Mouse (Mus musculus) monocyte, adult 5-6 weeks (primary cell): ENCODE measurements around the gene Zfp704. TPM values are rescaled to one million over a fixed set of nuclear protein-coding genes. Genes with fewer than 3 reads are reported as not detected.

ENCODE experiments used
- ATAC-seq: fragments of 153-309, 156-312 bp; replicated peaks from 2 replicates; pipeline ENCODE4 v1.8.0; 2017; ENCODE audit warnings: mild to moderate bottlenecking; ENCODE audit not compliant: low TSS enrichment, insufficient number of reproducible peaks, severe bottlenecking, poor library complexity, low FRiP score
- total RNA-seq: library from RNA; stranded (forward); fragments of 200-1000, 200-491, 200-594 nt; gene quantifications from 3 replicates; pipeline ENCODE4 v1.2.3, GENCODE M21; 2017

The Zfp704 gene
- total RNA-seq, 1 experiment from 2014 or later: 2.9 TPM

GRCm38 (mm10) chr3:9405341-9405740 lies 204.5 kb downstream of the Zfp704 start:
- no peak for ATAC-seq

GRCm38 (mm10) chr3:9403255-9404050 lies 206.4 kb downstream of the Zfp704 start:
- no peak for ATAC-seq

- ATAC-seq: 0 out of 2 replicates have a peak, but pooled peaks have one; percentile 36
Measured at GRCm38 (mm10) chr3:9402836-9403235, 207.0 kb downstream of the Zfp704 start.

GRCm38 (mm10) chr3:9402345-9402744 lies 207.5 kb downstream of the Zfp704 start:
- ATAC-seq: no peak

GRCm38 (mm10) chr3:9401685-9402084 lies 208.2 kb downstream of the Zfp704 start:
- no peak for ATAC-seq

- ATAC-seq: no peak
Measured at GRCm38 (mm10) chr3:9400886-9401221, 209.0 kb downstream of the Zfp704 start.

GRCm38 (mm10) chr3:9400201-9400885 lies 209.5 kb downstream of the Zfp704 start:
- ATAC-seq: no peak

GRCm38 (mm10) chr3:9398271-9398670 lies 211.6 kb downstream of the Zfp704 start:
- ATAC-seq: no peak
